Mouse (Mus musculus) kidney, adult 2 months (tissue): ENCODE measurements at regions not wholly inside any gene's neighbourhood (a gene's known extent, or its start where the extent isn't known, plus 50 kb on each side); places are given as distances from the start of the nearest gene placed in this dataset.
A peak's percentile ranks its signal among the peaks of the same experiment; 100 is the strongest.

Source experiments
- DNase-seq: peaks from one replicate; pipeline ENCODE4 v3.0.0; 2021
- H3K27ac ChIP-seq: fragments of 200-500 bp; 2 replicates; pipeline ENCODE4 v1.5.1; 2012; ENCODE audit warnings: low read depth, low read length, control low read depth, inconsistent platforms; ENCODE audit not compliant: insufficient read depth
- H3K27me3 ChIP-seq: fragments of 200-500 bp; replicated peaks from 2 replicates; pipeline ENCODE4 v1.6.1; 2012; ENCODE audit warnings: mild to moderate bottlenecking, moderate library complexity, low read length, inconsistent platforms; ENCODE audit not compliant: control insufficient read depth, insufficient read depth
- H3K36me3 ChIP-seq: fragments of 200-500 bp; 2 replicates; pipeline ENCODE4 v1.6.1; 2012; ENCODE audit warnings: mild to moderate bottlenecking, moderate library complexity, low read length, inconsistent platforms; ENCODE audit not compliant: control insufficient read depth, insufficient read depth
- H3K4me1 ChIP-seq: fragments of 200-500 bp; 2 replicates; pipeline ENCODE4 v1.6.1; 2011; ENCODE audit warnings: low read length; ENCODE audit not compliant: control insufficient read depth, insufficient read depth
- H3K4me3 ChIP-seq: fragments of 200-500 bp; 2 replicates; pipeline ENCODE4 v1.5.1; 2011; ENCODE audit warnings: mild to moderate bottlenecking, low read depth, low read length, control low read depth; ENCODE audit not compliant: insufficient read depth
- CTCF ChIP-seq: fragments of 200-500 bp; conservative IDR thresholded peaks from 2 replicates; pipeline ENCODE4 v1.5.1; 2011; ENCODE audit warnings: low read depth, mild to moderate bottlenecking, control low read depth, low read length, moderate library complexity, mixed read lengths; ENCODE audit not compliant: insufficient read depth, insufficient read length
- POLR2A ChIP-seq: fragments of 200-500 bp; IDR thresholded peaks from one replicate; pipeline ENCODE4 v1.6.1; 2011; ENCODE audit warnings: low read depth, low read length, control low read depth
- WGBS: fragments of 180-500 bp; shearing (Covaris S2); methylation state at CpG from one replicate; pipeline ENCODE4 v1.1.7; 2018; 5-methylcytosine and 5-hydroxymethylcytosine counted together

DNA sequence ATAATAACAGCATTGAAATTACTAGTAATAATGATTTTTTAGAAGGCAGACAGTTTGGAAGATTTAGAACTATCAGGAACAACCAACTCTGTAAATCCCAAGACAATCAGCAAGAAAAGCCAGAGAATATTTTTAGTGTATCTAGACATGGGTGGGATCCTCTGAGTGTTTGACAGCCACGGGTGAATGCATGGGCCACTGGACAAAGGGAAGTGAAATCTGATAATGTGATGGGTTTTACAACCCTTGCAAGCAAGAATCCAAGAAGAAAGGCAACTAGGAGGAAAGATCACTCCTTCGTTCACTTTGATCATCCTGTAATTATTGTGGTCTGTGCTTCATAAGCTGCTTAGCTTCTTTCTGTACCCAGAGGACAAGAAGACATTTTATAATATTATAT lies 149.2 kb upstream of the Asb5 start:
- Histone ChIP-seq H3K36me3 (no peaks in the 10 kb centered on the region), H3K4me1 (no peaks in the 10 kb centered on the region), H3K27ac (no peak overlapping the region), H3K27me3 (no peaks in the 10 kb centered on the region), H3K4me3 (no peak overlapping the region)
- no peak for TF ChIP-seq POLR2A
- TF ChIP-seq CTCF: no peak
- 18% methylated on average over 2 of the region's 2 CpGs for WGBS
- DNase-seq: no peak

- Histone ChIP-seq H3K4me3 (no peak overlapping the region), H3K4me1 (no peaks in the 10 kb centered on the region), H3K27ac (no peak overlapping the region), H3K36me3 (no peaks in the 10 kb centered on the region), H3K27me3 (no peaks in the 10 kb centered on the region)
- no peak for DNase-seq
- TF ChIP-seq POLR2A: no peak
- TF ChIP-seq CTCF: no peak
These were observed 136.5 kb upstream of the Asb5 start for GRCm38 (mm10) chr8:54392866-54393265.

GRCm38 (mm10) chr8:54393466-54394197 lies 135.7 kb upstream of the Asb5 start:
- H3K36me3 ChIP-seq: no peaks in the 10 kb centered on the region
- H3K4me3 ChIP-seq: no peak overlapping the region
- TF ChIP-seq POLR2A: no peak
- TF ChIP-seq CTCF: no peak
- H3K27me3 ChIP-seq: no peaks in the 10 kb centered on the region
- H3K27ac ChIP-seq: no peak overlapping the region
- peak; percentile 15 for DNase-seq
- 38% methylated on average over 12 of the region's 12 CpGs for WGBS
- no peaks in the 10 kb centered on the region for H3K4me1 ChIP-seq

DNA sequence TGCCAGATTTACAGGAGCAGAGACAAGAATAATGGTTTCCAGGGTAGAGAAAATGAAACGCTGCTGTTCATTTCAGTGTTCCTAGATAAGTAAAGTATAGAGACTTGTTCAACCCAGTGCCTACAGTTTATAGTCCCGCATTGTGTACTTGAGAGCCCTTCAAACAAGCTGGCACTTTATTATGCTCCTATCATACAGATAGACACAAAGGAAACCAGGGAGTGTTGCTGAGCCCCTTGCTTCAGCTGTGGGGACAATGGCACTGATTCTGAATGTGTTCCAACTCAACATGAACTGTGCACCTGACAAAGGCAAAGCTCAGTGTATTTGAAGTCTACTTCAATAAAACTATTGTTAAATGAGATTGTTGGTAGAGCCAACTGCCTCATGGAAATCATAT lies 123.7 kb upstream of the Asb5 start:
- WGBS: 86% methylated on average over 2 of the region's 2 CpGs
- Histone ChIP-seq H3K36me3 (no peaks in the 10 kb centered on the region), H3K4me1 (no peaks in the 10 kb centered on the region), H3K27ac (no peak overlapping the region), H3K4me3 (no peak overlapping the region), H3K27me3 (no peaks in the 10 kb centered on the region)
- TF ChIP-seq POLR2A (no peak), CTCF (no peak)
- no peak for DNase-seq

DNA sequence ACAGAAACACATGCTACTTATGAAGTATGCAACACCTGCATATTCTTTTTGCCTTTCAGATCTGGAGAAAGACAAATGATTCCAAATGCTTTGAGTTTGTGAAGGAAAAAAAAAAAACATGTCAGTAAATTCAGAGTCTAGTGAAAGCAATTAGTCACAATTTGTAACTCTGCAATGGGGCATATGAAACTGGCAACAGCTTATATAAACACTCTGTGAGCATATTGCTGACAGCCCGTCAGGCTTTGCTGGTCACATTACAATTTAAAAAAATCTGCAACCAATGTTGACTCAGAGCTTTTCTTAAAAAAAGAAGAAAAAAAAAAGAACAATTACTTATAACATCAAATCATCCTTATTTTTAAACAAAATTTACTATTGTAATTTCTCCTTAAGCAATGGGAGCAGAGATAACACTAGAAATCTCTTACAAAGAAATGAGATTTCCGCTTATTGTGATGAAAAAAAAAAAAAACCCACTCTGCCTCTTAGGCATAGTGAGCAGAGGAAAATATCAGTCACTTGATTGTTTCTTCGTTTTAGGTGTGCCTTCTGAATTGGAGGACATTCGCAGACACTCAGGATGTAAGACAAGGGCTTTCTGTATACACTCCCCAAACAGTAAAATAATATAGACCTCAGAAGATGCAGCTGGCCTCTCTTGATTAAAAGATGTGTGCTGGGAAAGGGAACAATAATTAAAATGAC lies 115.1 kb upstream of the Asb5 start:
- no peak for TF ChIP-seq POLR2A
- TF ChIP-seq CTCF: no peak
- no peak for DNase-seq
- 45% methylated on average over 4 of the region's 4 CpGs for WGBS

DNA sequence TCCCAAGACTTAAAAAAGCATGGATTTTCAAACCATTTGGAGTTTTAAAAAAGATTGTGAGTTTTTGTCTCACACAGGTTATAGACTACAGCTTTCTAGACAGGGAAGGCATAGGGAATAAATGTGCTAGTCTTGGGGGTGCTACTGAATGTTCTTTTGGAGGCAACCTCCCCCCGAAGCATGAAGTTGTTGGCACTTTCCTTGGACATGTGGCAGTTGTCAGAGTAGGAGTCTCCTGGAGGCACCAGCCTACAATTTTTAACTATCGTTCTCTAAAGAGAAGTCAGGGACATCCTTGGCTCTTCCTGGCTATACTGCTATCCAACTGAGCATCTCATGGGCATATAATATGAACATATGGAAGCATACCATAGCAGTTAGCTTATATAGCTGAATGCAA lies 112.7 kb upstream of the Asb5 start:
- DNase-seq: no peak
- H3K27ac ChIP-seq: no peak overlapping the region
- no peaks in the 10 kb centered on the region for H3K36me3 ChIP-seq
- no peak overlapping the region for H3K4me3 ChIP-seq
- no peaks in the 10 kb centered on the region for H3K27me3 ChIP-seq
- no peaks in the 10 kb centered on the region for H3K4me1 ChIP-seq
- no peak for TF ChIP-seq POLR2A
- no peak for TF ChIP-seq CTCF
- WGBS: 90% methylated on average over 2 of the region's 2 CpGs

More for the DNA sequence above, 115.1 kb upstream of the Asb5 start:
- no peaks in the 10 kb centered on the region for H3K27me3 ChIP-seq
- no peaks in the 10 kb centered on the region for H3K36me3 ChIP-seq
- no peak overlapping the region for H3K27ac ChIP-seq
- no peaks in the 10 kb centered on the region for H3K4me1 ChIP-seq
- no peak overlapping the region for H3K4me3 ChIP-seq

DNA sequence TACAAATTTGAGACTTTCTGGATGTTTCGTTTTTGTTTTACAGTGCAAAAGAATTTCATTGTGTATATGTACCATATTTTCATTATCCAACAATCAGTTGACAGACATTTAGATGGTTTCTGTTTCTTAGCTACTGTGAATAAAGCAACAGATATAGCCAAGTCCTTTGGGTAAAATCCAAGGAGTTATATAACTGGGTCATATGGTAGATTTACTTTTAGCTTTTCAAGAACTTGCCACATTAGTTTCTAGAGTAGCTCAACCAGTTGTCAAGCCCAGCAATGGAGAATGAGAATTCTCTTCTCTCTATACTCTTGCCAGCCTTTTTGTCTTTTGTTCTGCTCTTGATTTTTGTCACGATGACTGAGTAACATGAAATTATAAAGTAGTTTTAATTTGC lies 111.3 kb upstream of the Asb5 start:
- whole genome bisulfite sequencing: 87% methylated on average over 2 of the region's 2 CpGs
- no peak overlapping the region for H3K4me3 ChIP-seq
- no peak overlapping the region for H3K27ac ChIP-seq
- no peaks in the 10 kb centered on the region for H3K36me3 ChIP-seq
- H3K27me3 ChIP-seq: no peaks in the 10 kb centered on the region
- no peaks in the 10 kb centered on the region for H3K4me1 ChIP-seq
- TF ChIP-seq POLR2A: no peak
- DNase-seq: no peak
